Mouse (Mus musculus) B cell, adult 62 days (primary cell): ENCODE data around the gene Toe1. TPM values are rescaled to one million over a fixed set of nuclear protein-coding genes. Genes with fewer than 3 reads are reported as not detected.

Experiments used
- total RNA-seq: library from RNA; stranded (reverse); gene quantifications from 4 replicates; pipeline ENCODE4 v1.2.4, GENCODE M21; 2023

The Toe1 gene
- 44.6 to 53.4 TPM (median 47.2 TPM) in 4 replicates for total RNA-seq

GRCm38 (mm10) chr4:116807197-116808129, at the start of gene Toe1, which contains the start of gene Mutyh:
Gene Toe1 (minus strand): TSS chr4:116807640.
Gene Mutyh (plus strand): TSS chr4:116807723.

GRCm38 (mm10) chr4:116821694-116822016, 14.2 kb upstream of the Toe1 start, which contains the start of gene Hpdl:
Gene Hpdl (minus strand): TSS chr4:116821707.

Other genes with a start within 250 kb of the Toe1 start
- gene Gpbp1l1, start 250.0 kb downstream of the Toe1 start, total RNA-seq: 83.2 to 97.4 TPM (median 87.2 TPM) in 4 replicates
- 17.6 to 22.3 TPM (median 18.6 TPM) in 4 replicates for gene Ccdc17, start 211.0 kb downstream of the Toe1 start, total RNA-seq
- gene Nasp, start 179.7 kb downstream of the Toe1 start, total RNA-seq: 64.6 to 72.9 TPM (median 68.7 TPM) in 4 replicates
- 168 to 183 TPM (median 175 TPM) in 4 replicates for gene Akr1a1, start 156.0 kb downstream of the Toe1 start, total RNA-seq
- 156 to 175 TPM (median 166 TPM) in 4 replicates for gene Prdx1, start 122.1 kb downstream of the Toe1 start, total RNA-seq
- gene Mmachc, start 99.2 kb downstream of the Toe1 start, total RNA-seq: 3.4 to 7.5 TPM (median 5.3 TPM) in 4 replicates
- 16.2 to 32.2 TPM (median 20.9 TPM) in 4 replicates for gene Ccdc163, start 99.1 kb downstream of the Toe1 start, total RNA-seq
- 10.7 to 12.8 TPM (median 12.6 TPM) in 4 replicates for gene Tesk2, start 86.7 kb downstream of the Toe1 start, total RNA-seq
- 17.0 to 26.9 TPM (median 20.9 TPM) in 4 replicates for gene Mutyh, start 83 bp upstream of the Toe1 start, total RNA-seq
- not detected in 4 replicates for gene Hpdl, start 14.1 kb upstream of the Toe1 start, total RNA-seq
- not detected in 4 replicates for gene Zswim5, start 69.7 kb upstream of the Toe1 start, total RNA-seq
- 37.9 to 51.1 TPM (median 44.8 TPM) in 4 replicates for gene Urod, start 186.8 kb upstream of the Toe1 start, total RNA-seq
- gene Hectd3, start 187.7 kb upstream of the Toe1 start, total RNA-seq: 40.2 to 52.2 TPM (median 48.5 TPM) in 4 replicates
- gene Eif2b3, start 211.8 kb upstream of the Toe1 start, total RNA-seq: 27.5 to 33.1 TPM (median 31.5 TPM) in 4 replicates